Mouse (Mus musculus): ENCODE data around the gene Wfdc1.

- TF ChIP-seq HCFC1 (IDR thresholded peaks at IDR 0.05; ENCODE audit: borderline replicate concordance, insufficient read depth, low read length) (no peak), CHD2 (IDR thresholded peaks at IDR 0.05; ENCODE audit: low read depth, low read length) (no peak), ZNF384 (IDR thresholded peaks at IDR 0.05; ENCODE audit: low read depth, low read length) (no peak)
Measured at GRCm38 (mm10) chr8:119632909-119633308, 33.3 kb upstream of the Wfdc1 start.
